Mouse (Mus musculus): ENCODE measurements around the gene Ccdc134.

Gene Ccdc134

GRCm38 (mm10) chr15:82169671-82170070 lies 41.9 kb downstream of the Ccdc134 start:
- in situ Hi-C loops (cut with MboI, MseI), result no loop called here

- in situ Hi-C loops (cut with MboI, MseI), result no loop called here
Observed at GRCm38 (mm10) chr15:82170437-82171377, 43.0 kb downstream of the Ccdc134 start.

- in situ Hi-C loops (cut with MboI, MseI), result no loop called here
Observed at GRCm38 (mm10) chr15:82172648-82173047, 44.9 kb downstream of the Ccdc134 start.

- in situ Hi-C loops (cut with MboI, MseI), result no loop called here
Observed at GRCm38 (mm10) chr15:82175091-82175490, 47.4 kb downstream of the Ccdc134 start.

- in situ Hi-C loops (cut with MboI, MseI), result no loop called here
Observed at GRCm38 (mm10) chr15:82177743-82178290, 50.1 kb downstream of the Ccdc134 start.

- in situ Hi-C loops (cut with MboI, MseI), result no loop called here
Observed at GRCm38 (mm10) chr15:82181131-82181530, 53.4 kb downstream of the Ccdc134 start.

GRCm38 (mm10) chr15:82182311-82182710 lies 54.6 kb downstream of the Ccdc134 start:
- in situ Hi-C loops (cut with MboI, MseI), result no loop called here

GRCm38 (mm10) chr15:82183596-82183995 lies 55.9 kb downstream of the Ccdc134 start:
- in situ Hi-C loops (cut with MboI, MseI), result no loop called here

- in situ Hi-C loops (cut with MboI, MseI), result no loop called here
Observed at GRCm38 (mm10) chr15:82184183-82184582, 56.5 kb downstream of the Ccdc134 start.

- in situ Hi-C loops (cut with MboI, MseI), result loop anchor here in 1 of 2 experiments (5.0 kb wide), 1 partner anchor 42 kb away; no protein-coding TSS in a partner anchor
Observed at GRCm38 (mm10) chr15:82184656-82185055, 56.9 kb downstream of the Ccdc134 start.

- in situ Hi-C loops (cut with MboI, MseI), result loop anchor here in 1 of 2 experiments (5.0 kb wide), 1 partner anchor 43 kb away; no protein-coding TSS in a partner anchor
Observed at GRCm38 (mm10) chr15:82185062-82185783, 57.5 kb downstream of the Ccdc134 start.

- in situ Hi-C loops (cut with MboI, MseI), result loop anchor here in 1 of 2 experiments (5.0 kb wide), 1 partner anchor 44 kb away; no protein-coding TSS in a partner anchor
Observed at GRCm38 (mm10) chr15:82186131-82186530, 58.4 kb downstream of the Ccdc134 start.

GRCm38 (mm10) chr15:82186931-82187330 lies 59.2 kb downstream of the Ccdc134 start:
- in situ Hi-C loops (cut with MboI, MseI), result loop anchor here in 1 of 2 experiments (5.0 kb wide), 1 partner anchor 45 kb away; no protein-coding TSS in a partner anchor

GRCm38 (mm10) chr15:82187401-82187800 lies 59.7 kb downstream of the Ccdc134 start:
- in situ Hi-C loops (cut with MboI, MseI), result loop anchor here in 1 of 2 experiments (5.0 kb wide), 1 partner anchor 45 kb away; no protein-coding TSS in a partner anchor

GRCm38 (mm10) chr15:82187924-82188323 lies 60.2 kb downstream of the Ccdc134 start:
- in situ Hi-C loops (cut with MboI, MseI), result loop anchor here in 1 of 2 experiments (5.0 kb wide), 1 partner anchor 46 kb away; no protein-coding TSS in a partner anchor

- in situ Hi-C loops (cut with MboI, MseI), result loop anchor here in 1 of 2 experiments (5.0 kb wide), 1 partner anchor 46 kb away; no protein-coding TSS in a partner anchor
Observed at GRCm38 (mm10) chr15:82188481-82189240, 60.9 kb downstream of the Ccdc134 start.

All from T-helper 17 cell (primary cell).